Mouse (Mus musculus) midbrain, embryonic 11.5 days (tissue): ENCODE measurements around the gene Pcdh7. TPM values are rescaled to one million over a fixed set of nuclear protein-coding genes. Genes with fewer than 3 reads are reported as not detected.

Experiments used
- ATAC-seq: fragments of 200-750 bp; cut with Nextera tagmentation; 2 replicates; pipeline ENCODE4 v1.8.0; 2017; ENCODE audit warnings: moderate TSS enrichment, moderate library complexity; ENCODE audit not compliant: low FRiP score
- DNase-seq: peaks from one replicate; pipeline ENCODE4 v3.0.0; 2015; ENCODE audit warnings: low spot score; ENCODE audit errors: missing footprints
- H3K27ac ChIP-seq: fragments of 300-500 bp; sonication (generic); 2 replicates; pipeline ENCODE4 v1.5.1; 2014; ENCODE audit warnings: low read depth, low read length
- H3K27me3 ChIP-seq: fragments of 300-500 bp; sonication (generic); 2 replicates; pipeline ENCODE4 v1.6.1; 2014; ENCODE audit warnings: mild to moderate bottlenecking, low read length, moderate library complexity, mixed read lengths; ENCODE audit not compliant: control insufficient read depth, insufficient read depth
- H3K36me3 ChIP-seq: fragments of 300-500 bp; sonication (generic); 2 replicates; pipeline ENCODE4 v1.6.1; 2014; ENCODE audit warnings: mild to moderate bottlenecking, low read length, moderate library complexity, mixed read lengths; ENCODE audit not compliant: control insufficient read depth, insufficient read depth
- H3K4me1 ChIP-seq: fragments of 300-500 bp; sonication (generic); 2 replicates; pipeline ENCODE4 v1.6.1; 2014; ENCODE audit warnings: low read length; ENCODE audit not compliant: control insufficient read depth, insufficient read depth
- H3K4me2 ChIP-seq: fragments of 300-500 bp; sonication (generic); 2 replicates; pipeline ENCODE4 v1.6.1; 2014; ENCODE audit warnings: mild to moderate bottlenecking, moderate library complexity
- H3K4me3 ChIP-seq: fragments of 300-500 bp; sonication (generic); 2 replicates; pipeline ENCODE4 v1.5.1; 2014; ENCODE audit warnings: low read depth, low read length
- H3K9ac ChIP-seq: fragments of 300-500 bp; sonication (generic); 2 replicates; pipeline ENCODE4 v1.6.1; 2014; ENCODE audit warnings: low read length
- H3K9me3 ChIP-seq: fragments of 300-500 bp; sonication (generic); 2 replicates; pipeline ENCODE4 v1.6.1; 2016; ENCODE audit warnings: low read length; ENCODE audit not compliant: control insufficient read depth
- WGBS: fragments of 180-500 bp; shearing (Covaris S2); extraction: QIAGEN DNeasy Blood & Tissue Kit; methylation state at CpG from one replicate; pipeline ENCODE4 v1.1.7; 2014; 5-methylcytosine and 5-hydroxymethylcytosine counted together
- polyA plus RNA-seq: library from polyadenylated mRNA; unstranded; fragments of >200 nt; fragmentation: Nextera tagmentation; extraction: Ambion mirVana; gene quantifications from 2 replicates; pipeline ENCODE4 v1.2.1, GENCODE M21; 2014

Gene Pcdh7
- polyA plus RNA-seq, 1 experiment from 2014 or later: 6.8 TPM

GRCm38 (mm10) chr5:57803890-57804289 lies 86.1 kb downstream of the Pcdh7 start:
- no peak overlapping the region for H3K27ac ChIP-seq
- H3K9ac ChIP-seq: no peak overlapping the region
- no peak overlapping the region for H3K4me3 ChIP-seq
- WGBS: 76% methylated on average over 5 of the region's 5 CpGs
- H3K4me1 ChIP-seq: no peaks in the 10 kb centered on the region
- DNase-seq (no peak), ATAC-seq (no peak)
- no peaks in the 10 kb centered on the region for H3K36me3 ChIP-seq
- no peaks in the 10 kb centered on the region for H3K27me3 ChIP-seq
- no peaks in the 10 kb centered on the region for H3K9me3 ChIP-seq
- H3K4me2 ChIP-seq: no peak overlapping the region

GRCm38 (mm10) chr5:57807350-57807749 lies 89.6 kb downstream of the Pcdh7 start:
- 96% methylated on average over 2 of the region's 2 CpGs for WGBS
- no peaks in the 10 kb centered on the region for H3K9me3 ChIP-seq
- H3K4me2 ChIP-seq: no peak overlapping the region
- no peaks in the 10 kb centered on the region for H3K36me3 ChIP-seq
- H3K27ac ChIP-seq: no peak overlapping the region
- ATAC-seq (no peak), DNase-seq (no peak)
- H3K27me3 ChIP-seq: no peaks in the 10 kb centered on the region
- no peaks in the 10 kb centered on the region for H3K4me1 ChIP-seq
- H3K9ac ChIP-seq: no peak overlapping the region
- H3K4me3 ChIP-seq: no peak overlapping the region

- no peak overlapping the region for H3K4me2 ChIP-seq
- 71% methylated on average over 1 of the region's 1 CpGs for whole genome bisulfite sequencing
- no peak for ATAC-seq
- no peak for DNase-seq
- no peaks in the 10 kb centered on the region for H3K27me3 ChIP-seq
- no peak overlapping the region for H3K4me3 ChIP-seq
- no peaks in the 10 kb centered on the region for H3K36me3 ChIP-seq
- H3K9me3 ChIP-seq: no peaks in the 10 kb centered on the region
- no peak overlapping the region for H3K27ac ChIP-seq
- no peak overlapping the region for H3K9ac ChIP-seq
- no peaks in the 10 kb centered on the region for H3K4me1 ChIP-seq
These were observed 92.9 kb downstream of the Pcdh7 start for GRCm38 (mm10) chr5:57810641-57811040.

- H3K36me3 ChIP-seq: no peaks in the 10 kb centered on the region
- 81% methylated on average over 5 of the region's 5 CpGs for WGBS
- no peak overlapping the region for H3K27ac ChIP-seq
- H3K9me3 ChIP-seq: no peaks in the 10 kb centered on the region
- no peak overlapping the region for H3K9ac ChIP-seq
- no peak for ATAC-seq
- no peak overlapping the region for H3K4me2 ChIP-seq
- DNase-seq: no peak
- no peaks in the 10 kb centered on the region for H3K27me3 ChIP-seq
- no peak overlapping the region for H3K4me3 ChIP-seq
- H3K4me1 ChIP-seq: no peaks in the 10 kb centered on the region
These were observed 98.3 kb downstream of the Pcdh7 start for GRCm38 (mm10) chr5:57815964-57816589.

- H3K4me2 ChIP-seq: no peak overlapping the region
These were observed 102.0 kb downstream of the Pcdh7 start for GRCm38 (mm10) chr5:57819788-57820187.

GRCm38 (mm10) chr5:57821099-57821498 lies 103.3 kb downstream of the Pcdh7 start:
- no peak for ATAC-seq
- Histone ChIP-seq H3K9ac (no peak overlapping the region), H3K27ac (no peak overlapping the region), H3K36me3 (no peaks in the 10 kb centered on the region), H3K4me3 (no peak overlapping the region), H3K27me3 (no peaks in the 10 kb centered on the region), H3K4me1 (no peaks in the 10 kb centered on the region), H3K4me2 (no peak overlapping the region), H3K9me3 (no peaks in the 10 kb centered on the region)
- no peak for DNase-seq
- WGBS: 90% methylated on average over 8 of the region's 8 CpGs

More at GRCm38 (mm10) chr5:57819788-57820187, 102.0 kb downstream of the Pcdh7 start:
- Histone ChIP-seq H3K27me3 (no peaks in the 10 kb centered on the region), H3K27ac (no peak overlapping the region), H3K4me1 (no peaks in the 10 kb centered on the region), H3K9me3 (no peaks in the 10 kb centered on the region), H3K4me3 (no peak overlapping the region), H3K9ac (no peak overlapping the region), H3K36me3 (no peaks in the 10 kb centered on the region)
- 92% methylated on average over 2 of the region's 2 CpGs for WGBS
- ATAC-seq: no peak
- no peak for DNase-seq

- H3K4me3 ChIP-seq: no peak overlapping the region
- WGBS: 93% methylated on average over 3 of the region's 3 CpGs
- no peaks in the 10 kb centered on the region for H3K9me3 ChIP-seq
- H3K36me3 ChIP-seq: no peaks in the 10 kb centered on the region
- no peak for DNase-seq
- ATAC-seq: no peak
- H3K27ac ChIP-seq: no peak overlapping the region
- no peaks in the 10 kb centered on the region for H3K4me1 ChIP-seq
- no peaks in the 10 kb centered on the region for H3K27me3 ChIP-seq
- H3K4me2 ChIP-seq: no peak overlapping the region
- H3K9ac ChIP-seq: no peak overlapping the region
These were observed 110.7 kb downstream of the Pcdh7 start for GRCm38 (mm10) chr5:57828437-57828836.

GRCm38 (mm10) chr5:57837150-57837549 lies 119.4 kb downstream of the Pcdh7 start:
- DNase-seq: no peak
- WGBS: 68% methylated on average over 2 of the region's 2 CpGs
- ATAC-seq: no peak

GRCm38 (mm10) chr5:57841357-57842119 lies 123.8 kb downstream of the Pcdh7 start:
- Histone ChIP-seq H3K36me3 (no peaks in the 10 kb centered on the region), H3K9me3 (no peaks in the 10 kb centered on the region), H3K27me3 (no peaks in the 10 kb centered on the region), H3K9ac (no peak overlapping the region), H3K4me3 (no peak overlapping the region), H3K27ac (no peak overlapping the region), H3K4me2 (no peak overlapping the region), H3K4me1 (no peaks in the 10 kb centered on the region)
- DNase-seq (no peak), ATAC-seq (no peak)
- WGBS: 81% methylated on average over 5 of the region's 5 CpGs

More at GRCm38 (mm10) chr5:57837150-57837549, 119.4 kb downstream of the Pcdh7 start:
- Histone ChIP-seq H3K4me3 (no peak overlapping the region), H3K36me3 (no peaks in the 10 kb centered on the region), H3K27me3 (no peaks in the 10 kb centered on the region), H3K9ac (no peak overlapping the region), H3K9me3 (no peaks in the 10 kb centered on the region), H3K27ac (no peak overlapping the region), H3K4me2 (no peak overlapping the region), H3K4me1 (no peaks in the 10 kb centered on the region)
